Mouse (Mus musculus) hindbrain, embryonic 12.5 days (tissue): ENCODE results near the gene Smg9. TPM values are rescaled to one million over a fixed set of nuclear protein-coding genes. Genes with fewer than 3 reads are reported as not detected.

ENCODE experiments used
- ATAC-seq: fragments of 200-750 bp; cut with Nextera tagmentation; 2 replicates; pipeline ENCODE4 v1.8.0; 2017; ENCODE audit warnings: moderate TSS enrichment; ENCODE audit not compliant: low FRiP score
- H3K27ac ChIP-seq: fragments of 300-500 bp; sonication (generic); 2 replicates; pipeline ENCODE4 v1.5.1; 2016; ENCODE audit warnings: mild to moderate bottlenecking
- H3K27me3 ChIP-seq: fragments of 300-500 bp; sonication (generic); 2 replicates; pipeline ENCODE4 v1.6.1; 2016; ENCODE audit warnings: mild to moderate bottlenecking
- H3K36me3 ChIP-seq: fragments of 300-500 bp; sonication (generic); 2 replicates; pipeline ENCODE4 v1.6.1; 2016; ENCODE audit warnings: mild to moderate bottlenecking
- H3K4me1 ChIP-seq: fragments of 300-500 bp; sonication (generic); 2 replicates; pipeline ENCODE4 v1.6.1; 2016
- H3K4me2 ChIP-seq: fragments of 300-500 bp; sonication (generic); replicated peaks from 2 replicates; pipeline ENCODE4 v1.6.1; 2016; ENCODE audit warnings: mild to moderate bottlenecking
- H3K4me3 ChIP-seq: fragments of 300-500 bp; sonication (generic); 2 replicates; pipeline ENCODE4 v1.5.1; 2016; ENCODE audit warnings: mild to moderate bottlenecking
- H3K9ac ChIP-seq: fragments of 300-500 bp; sonication (generic); 2 replicates; pipeline ENCODE4 v1.6.1; 2016; ENCODE audit warnings: mild to moderate bottlenecking, moderate library complexity
- H3K9me3 ChIP-seq: fragments of 300-500 bp; sonication (generic); replicated peaks from 2 replicates; pipeline ENCODE4 v1.6.1; 2016; ENCODE audit warnings: mild to moderate bottlenecking
- WGBS: fragments of 180-500 bp; shearing (Covaris S2); methylation state at CpG from one replicate; pipeline ENCODE4 v1.1.7; 2016; 5-methylcytosine and 5-hydroxymethylcytosine counted together
- polyA plus RNA-seq: library from polyadenylated mRNA; unstranded; fragments of >200 nt; fragmentation: Nextera tagmentation; extraction: Ambion mirVana; gene quantifications from 2 replicates; pipeline ENCODE4 v1.2.1, GENCODE M21; 2016

Smg9 gene
- polyA plus RNA-seq, 1 experiment from 2014 or later = 29.5 TPM

DNA sequence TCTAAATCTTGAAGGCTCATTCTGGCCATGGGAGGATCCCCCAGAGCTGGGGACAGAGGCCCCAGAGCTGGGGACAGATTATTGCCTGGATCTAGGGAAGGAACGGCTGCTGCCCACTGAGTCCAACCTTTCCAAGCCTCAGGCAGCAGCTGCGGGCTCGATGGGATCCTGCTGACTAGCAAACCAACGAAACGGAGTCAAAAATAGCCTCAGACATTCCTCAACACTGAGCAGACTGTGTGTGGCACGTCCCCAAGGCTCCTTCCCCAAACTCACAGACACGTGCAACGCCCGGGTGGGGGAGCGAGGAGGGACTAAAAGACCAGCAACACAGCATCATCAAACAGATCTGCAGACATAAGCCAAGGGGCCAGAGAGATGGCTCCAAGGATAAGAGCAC is 38.6 kb downstream of the Smg9 start:
- Histone ChIP-seq H3K9me3 (0 out of 2 replicates have a peak, but pooled peaks cover 2% of the 10 kb centered on the region), H3K9ac (no peak overlapping the region), H3K27me3 (peaks cover 5% of the 10 kb centered on the region), H3K27ac (no peak overlapping the region), H3K4me3 (no peak overlapping the region), H3K4me1 (no peaks in the 10 kb centered on the region), H3K4me2 (no peak overlapping the region), H3K36me3 (no peaks in the 10 kb centered on the region)
- WGBS = 80% methylated on average over 10 of the region's 10 CpGs
- ATAC-seq = no peak

DNA sequence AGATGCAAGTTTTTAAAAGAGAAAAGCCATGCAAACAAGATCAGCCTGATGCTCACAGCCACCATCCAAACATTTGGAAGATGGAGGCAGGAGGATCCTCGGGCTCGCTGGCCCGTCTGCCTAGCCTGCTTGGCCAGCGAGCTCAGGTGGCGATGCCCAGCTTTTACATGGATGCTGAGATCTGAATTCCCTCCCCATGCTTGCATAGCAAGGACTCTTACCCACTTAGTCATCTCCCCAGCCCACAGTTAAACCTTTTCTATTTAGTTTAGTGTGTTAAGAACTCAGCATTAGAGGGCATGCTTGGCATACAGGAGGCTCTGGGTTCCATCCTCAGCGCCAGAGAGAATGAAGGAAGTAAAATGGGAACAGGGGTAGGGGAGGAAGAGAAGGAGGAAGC is 39.8 kb downstream of the Smg9 start:
- no peak for ATAC-seq
- Histone ChIP-seq H3K27ac (no peak overlapping the region), H3K4me3 (no peak overlapping the region), H3K27me3 (no peaks in the 10 kb centered on the region), H3K36me3 (no peaks in the 10 kb centered on the region), H3K4me1 (no peaks in the 10 kb centered on the region), H3K4me2 (no peak overlapping the region), H3K9me3 (no peaks in the 10 kb centered on the region), H3K9ac (no peak overlapping the region)
- 79% methylated on average over 6 of the region's 6 CpGs for WGBS

DNA sequence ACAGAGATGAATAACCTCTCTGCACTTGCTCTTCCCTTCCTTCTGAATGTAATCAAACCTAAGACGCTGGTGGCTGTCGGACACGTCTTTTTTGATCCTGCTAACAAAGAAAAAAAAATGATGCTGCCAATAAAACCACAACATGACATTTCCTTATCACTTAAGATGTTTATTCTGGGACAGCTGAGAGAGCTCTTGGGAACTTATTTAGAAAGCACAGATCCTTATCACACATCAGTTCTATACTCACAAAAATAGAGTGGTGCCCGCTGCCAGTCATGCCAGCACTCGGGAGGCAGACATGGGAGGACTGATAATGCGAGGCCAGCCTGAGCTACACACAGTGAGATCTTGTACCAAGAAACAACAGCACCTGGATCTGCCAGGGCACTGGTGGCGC is 40.5 kb downstream of the Smg9 start:
- H3K27me3 ChIP-seq = no peaks in the 10 kb centered on the region
- H3K27ac ChIP-seq = no peak overlapping the region
- H3K36me3 ChIP-seq = no peaks in the 10 kb centered on the region
- no peaks in the 10 kb centered on the region for H3K4me1 ChIP-seq
- H3K9ac ChIP-seq = no peak overlapping the region
- no peaks in the 10 kb centered on the region for H3K9me3 ChIP-seq
- no peak for ATAC-seq
- no peak overlapping the region for H3K4me3 ChIP-seq
- WGBS = 77% methylated on average over 7 of the region's 7 CpGs
- H3K4me2 ChIP-seq = no peak overlapping the region

GRCm38 (mm10) chr7:24441785-24442184 is 42.4 kb downstream of the Smg9 start:
- Histone ChIP-seq H3K27me3 (no peaks in the 10 kb centered on the region), H3K9me3 (no peaks in the 10 kb centered on the region), H3K36me3 (no peaks in the 10 kb centered on the region), H3K4me3 (no peak overlapping the region), H3K9ac (no peak overlapping the region), H3K4me1 (no peaks in the 10 kb centered on the region), H3K27ac (no peak overlapping the region), H3K4me2 (no peak overlapping the region)
- no peak for ATAC-seq
- WGBS = 0% methylated on average over 1 of the region's 1 CpGs

DNA sequence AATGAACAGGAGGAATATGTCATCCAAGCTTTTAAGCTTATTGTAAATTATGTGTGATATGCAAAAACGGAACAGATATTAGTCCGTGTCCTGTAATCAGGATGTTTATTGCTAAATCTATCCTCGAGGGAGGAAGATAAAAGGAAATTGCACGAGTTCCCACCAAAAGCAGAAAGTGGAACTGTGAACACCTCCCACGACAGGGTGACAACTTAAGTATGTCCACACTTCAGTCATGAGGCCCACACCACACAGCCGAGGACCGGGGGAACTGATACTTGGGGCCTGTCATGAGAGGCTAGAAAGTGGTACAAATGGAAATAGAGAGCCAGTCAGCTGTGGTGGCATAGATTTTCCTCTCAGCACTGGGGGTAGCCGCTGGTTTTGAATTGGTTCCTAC is 42.9 kb downstream of the Smg9 start:
- Histone ChIP-seq H3K27me3 (no peaks in the 10 kb centered on the region), H3K9ac (no peak overlapping the region), H3K4me3 (no peak overlapping the region), H3K36me3 (no peaks in the 10 kb centered on the region), H3K4me2 (no peak overlapping the region), H3K4me1 (no peaks in the 10 kb centered on the region), H3K9me3 (no peaks in the 10 kb centered on the region), H3K27ac (no peak overlapping the region)
- no peak for ATAC-seq
- WGBS = 71% methylated on average over 8 of the region's 8 CpGs

GRCm38 (mm10) chr7:24445266-24445926 is 46.0 kb downstream of the Smg9 start:
- Histone ChIP-seq H3K9me3 (no peaks in the 10 kb centered on the region), H3K27me3 (no peaks in the 10 kb centered on the region), H3K4me3 (no peak overlapping the region), H3K27ac (no peak overlapping the region), H3K9ac (no peak overlapping the region), H3K36me3 (no peaks in the 10 kb centered on the region), H3K4me2 (no peak overlapping the region), H3K4me1 (no peaks in the 10 kb centered on the region)
- no peak for ATAC-seq
- WGBS = 91% methylated on average over 9 of the region's 9 CpGs

DNA sequence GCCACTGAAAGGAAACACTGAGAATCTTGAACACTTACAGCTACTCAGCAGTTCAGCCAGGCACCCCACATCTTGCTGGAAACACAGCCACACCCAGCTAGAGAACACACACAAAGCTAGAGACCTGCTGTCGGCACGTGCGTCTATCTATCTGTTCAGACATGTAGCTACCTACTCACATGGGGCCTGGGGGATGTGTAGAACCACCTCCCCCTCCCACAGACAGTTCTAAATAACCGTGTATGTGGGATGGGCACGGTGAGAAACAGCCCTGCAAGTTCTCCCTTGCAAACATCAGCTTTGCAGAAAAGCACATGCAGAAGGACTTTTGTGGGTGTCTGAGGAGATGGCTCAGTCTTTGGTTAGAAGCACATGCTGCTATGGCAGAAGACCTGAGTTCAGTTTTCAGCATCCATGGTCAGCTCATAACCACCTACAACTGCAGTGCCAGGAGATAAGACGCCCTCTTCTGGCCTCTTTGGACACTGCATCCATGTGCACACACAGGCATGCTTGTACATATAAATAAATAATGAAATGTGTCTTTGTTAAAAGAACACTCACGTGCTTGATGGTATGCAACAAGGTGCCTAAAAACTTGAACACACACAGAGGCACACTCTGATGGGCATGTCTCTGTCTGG is 47.4 kb downstream of the Smg9 start:
- ATAC-seq = no peak
- WGBS = 75% methylated on average over 7 of the region's 7 CpGs

DNA sequence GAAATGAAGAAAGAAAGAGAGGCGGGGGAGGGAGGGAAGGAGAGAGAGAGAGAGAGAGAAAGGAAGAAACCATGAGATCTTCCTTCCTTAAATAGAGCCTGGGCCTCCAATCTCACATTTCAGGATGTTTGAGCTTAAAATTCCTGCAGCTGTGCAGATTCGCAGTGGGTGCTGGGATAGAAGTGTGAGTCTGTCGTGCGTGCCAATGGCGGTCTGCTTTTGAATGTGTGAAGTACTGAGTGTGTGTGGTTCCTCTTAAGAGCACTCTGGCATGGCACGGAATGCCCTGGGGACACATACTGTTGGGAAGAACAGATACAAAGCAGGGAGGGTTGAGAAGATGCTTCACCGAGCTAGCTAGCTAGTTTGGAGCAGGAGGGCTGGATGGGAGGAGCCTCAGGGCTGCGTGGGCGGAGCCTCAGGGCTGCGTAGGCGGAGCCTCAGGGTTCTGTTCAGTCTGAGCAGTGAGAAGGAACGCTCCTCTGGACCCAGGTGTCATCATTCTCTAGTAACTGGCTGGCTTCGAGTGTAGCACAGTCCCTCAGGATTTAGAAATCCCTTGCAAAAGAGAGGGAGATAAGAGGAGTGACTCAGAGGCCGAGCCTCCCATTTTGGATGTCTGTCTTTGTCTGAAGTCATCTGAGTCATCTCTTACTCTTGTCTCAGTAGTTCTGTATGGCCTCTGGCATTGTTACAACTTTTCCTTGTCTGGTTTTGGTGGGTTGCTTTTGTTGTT is 49.5 kb downstream of the Smg9 start:
- Histone ChIP-seq H3K27me3 (peaks cover 7% of the 10 kb centered on the region; the same call in 1 of the 2 replicates), H3K4me1 (no peaks in the 10 kb centered on the region), H3K36me3 (no peaks in the 10 kb centered on the region), H3K27ac (no peak overlapping the region), H3K4me3 (no peak overlapping the region), H3K4me2 (no peak overlapping the region), H3K9me3 (no peaks in the 10 kb centered on the region), H3K9ac (no peak overlapping the region)
- ATAC-seq = no peak
- 62% methylated on average over 14 of the region's 14 CpGs for WGBS

More for the DNA sequence above, 47.4 kb downstream of the Smg9 start:
- no peaks in the 10 kb centered on the region for H3K9me3 ChIP-seq
- no peak overlapping the region for H3K9ac ChIP-seq
- no peak overlapping the region for H3K4me3 ChIP-seq
- peaks cover 2% of the 10 kb centered on the region; the same call in 1 of the 2 replicates for H3K27me3 ChIP-seq
- H3K4me1 ChIP-seq = no peaks in the 10 kb centered on the region
- H3K4me2 ChIP-seq = no peak overlapping the region
- H3K27ac ChIP-seq = no peak overlapping the region
- H3K36me3 ChIP-seq = no peaks in the 10 kb centered on the region

DNA sequence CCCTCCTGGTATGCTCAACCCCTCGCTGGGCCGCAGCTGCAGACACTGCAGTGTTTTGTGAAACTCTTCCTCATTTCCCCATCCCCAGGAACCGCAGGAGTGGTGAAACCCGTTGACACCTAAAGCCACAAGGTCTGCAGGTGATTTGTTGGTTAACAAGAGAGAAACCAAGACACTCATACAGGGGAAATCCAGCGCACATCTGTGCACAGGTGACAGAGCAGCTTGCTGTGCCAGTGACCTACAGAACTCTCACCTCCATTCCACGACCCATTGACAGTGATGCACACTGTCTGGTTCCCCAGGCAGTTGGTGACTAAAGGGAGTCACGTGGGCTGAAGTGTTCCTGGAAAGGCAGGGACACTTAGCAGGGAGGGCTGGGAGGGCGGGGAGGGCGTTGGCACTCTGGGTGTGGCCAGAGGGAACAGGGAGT is 51.2 kb downstream of the Smg9 start:
- Histone ChIP-seq H3K9me3 (no peaks in the 10 kb centered on the region), H3K27ac (no peak overlapping the region), H3K9ac (no peak overlapping the region), H3K4me2 (no peak overlapping the region), H3K4me1 (no peaks in the 10 kb centered on the region), H3K27me3 (peaks cover 7% of the 10 kb centered on the region; the same call in 1 of the 2 replicates), H3K36me3 (no peaks in the 10 kb centered on the region), H3K4me3 (no peak overlapping the region)
- ATAC-seq = no peak
- 64% methylated on average over 9 of the region's 9 CpGs for WGBS

DNA sequence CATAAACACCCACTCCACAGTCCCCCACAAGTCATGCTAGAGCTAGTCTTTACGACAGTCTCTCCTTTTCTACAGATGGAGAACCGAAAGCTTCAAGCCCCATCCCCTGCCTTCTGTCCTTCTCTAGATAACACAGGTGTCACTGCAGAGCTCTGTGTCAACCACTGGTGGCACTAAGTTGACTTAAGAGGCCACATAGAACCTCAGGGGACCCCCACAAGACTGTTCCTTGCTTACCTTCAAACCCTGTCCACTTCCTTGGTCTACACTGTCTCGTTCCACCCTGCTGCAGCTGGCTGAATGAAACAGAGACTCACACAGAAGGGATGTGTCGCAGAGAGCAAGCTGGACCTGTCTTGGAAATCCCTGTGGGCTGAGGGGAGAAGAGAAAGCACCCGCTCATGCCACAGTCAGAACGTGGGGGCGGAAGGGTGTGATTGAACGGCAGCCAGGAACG is 52.5 kb downstream of the Smg9 start, which contains the start of gene Irgc1:
TSS of gene Irgc1 (minus strand) at position 443 of the 457 bp plus-strand sequence.
- Histone ChIP-seq H3K9me3 (no peaks in the 10 kb centered on the region), H3K27ac (no peak within 1 kb of the TSS), H3K27me3 (peaks cover 7% of the 10 kb centered on the region; the same call in 1 of the 2 replicates), H3K36me3 (no peaks in the 10 kb centered on the region), H3K4me2 (no peak within 1 kb of the TSS), H3K4me3 (no peak within 1 kb of the TSS), H3K9ac (no peak within 1 kb of the TSS), H3K4me1 (no peaks in the 10 kb centered on the region)
- ATAC-seq = no peak
- 88% methylated on average over 9 of the region's 9 CpGs for WGBS

DNA sequence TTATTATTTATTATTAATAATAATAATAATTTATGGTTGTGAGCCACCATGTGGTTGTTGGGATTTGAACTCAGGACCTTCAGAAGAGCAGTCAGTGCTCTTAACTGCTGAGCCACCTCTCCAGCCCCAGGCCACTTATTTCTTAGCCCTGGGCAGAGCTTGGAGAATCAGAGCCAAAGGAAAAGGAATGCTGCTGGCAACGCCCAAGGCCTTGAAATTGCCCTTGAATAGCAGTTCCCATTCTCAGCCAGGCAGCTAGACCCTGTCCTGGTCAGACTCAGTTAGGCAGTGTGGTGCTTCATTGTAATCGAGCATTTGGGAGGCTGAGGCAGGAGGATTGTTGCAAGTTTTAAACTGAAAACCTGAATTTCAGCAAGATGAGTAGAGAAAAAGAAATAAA is 54.8 kb downstream of the Smg9 start:
- Histone ChIP-seq H3K36me3 (no peaks in the 10 kb centered on the region), H3K4me2 (no peak overlapping the region), H3K4me3 (no peak overlapping the region), H3K9me3 (no peaks in the 10 kb centered on the region), H3K9ac (no peak overlapping the region), H3K27me3 (peaks cover 11% of the 10 kb centered on the region; the same call in 1 of the 2 replicates), H3K27ac (no peak overlapping the region), H3K4me1 (no peaks in the 10 kb centered on the region)
- no peak for ATAC-seq
- WGBS = 81% methylated on average over 2 of the region's 2 CpGs

- no peak for ATAC-seq
- H3K27me3 ChIP-seq = peaks cover 11% of the 10 kb centered on the region; the same call in 1 of the 2 replicates
- H3K4me2 ChIP-seq = no peak overlapping the region
- H3K27ac ChIP-seq = no peak overlapping the region
- H3K4me3 ChIP-seq = no peak overlapping the region
- 82% methylated on average over 5 of the region's 5 CpGs for whole genome bisulfite sequencing
- no peaks in the 10 kb centered on the region for H3K9me3 ChIP-seq
- H3K4me1 ChIP-seq = no peaks in the 10 kb centered on the region
- H3K36me3 ChIP-seq = no peaks in the 10 kb centered on the region
- no peak overlapping the region for H3K9ac ChIP-seq
Observed at GRCm38 (mm10) chr7:24455726-24456125, 56.3 kb downstream of the Smg9 start.
